Mouse (Mus musculus) G1E-ER4 (cell line): ENCODE data around the gene Psen2. TPM values are rescaled to one million over a fixed set of nuclear protein-coding genes. Genes with fewer than 3 reads are reported as not detected.

Experiments
- GATA1 ChIP-seq: IDR thresholded peaks from one replicate; pipeline ENCODE4 v1.8.0; 2012; ENCODE audit warnings: low read length, inconsistent platforms
- polyA plus RNA-seq: library from polyadenylated mRNA; stranded (reverse); fragments of >175 nt; gene quantifications from 2 replicates; pipeline ENCODE4 v1.2.3, GENCODE M21; 2012

The Psen2 gene
- polyA plus RNA-seq, 1 experiment: 56.0 TPM

DNA sequence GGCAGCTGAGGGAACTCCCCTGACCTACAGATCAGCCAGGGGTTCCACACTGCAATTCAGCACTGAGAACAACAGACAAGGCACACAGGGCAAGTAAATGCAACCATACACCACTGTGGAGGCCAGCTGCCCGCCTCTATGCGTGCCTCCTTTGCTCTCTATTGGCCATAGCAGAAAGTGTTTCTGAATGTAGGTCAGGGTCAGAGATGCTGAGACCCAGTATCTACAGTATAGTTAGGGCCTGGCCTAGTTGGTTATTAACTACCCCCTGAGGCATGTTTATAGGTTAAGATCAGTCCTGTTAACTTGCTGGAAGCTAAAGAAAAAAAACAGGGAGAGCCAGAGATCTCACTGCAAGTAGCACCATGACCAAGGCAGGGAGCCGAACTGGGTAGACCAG lies 80.5 kb downstream of the Psen2 start:
- no peak for TF ChIP-seq GATA1

DNA sequence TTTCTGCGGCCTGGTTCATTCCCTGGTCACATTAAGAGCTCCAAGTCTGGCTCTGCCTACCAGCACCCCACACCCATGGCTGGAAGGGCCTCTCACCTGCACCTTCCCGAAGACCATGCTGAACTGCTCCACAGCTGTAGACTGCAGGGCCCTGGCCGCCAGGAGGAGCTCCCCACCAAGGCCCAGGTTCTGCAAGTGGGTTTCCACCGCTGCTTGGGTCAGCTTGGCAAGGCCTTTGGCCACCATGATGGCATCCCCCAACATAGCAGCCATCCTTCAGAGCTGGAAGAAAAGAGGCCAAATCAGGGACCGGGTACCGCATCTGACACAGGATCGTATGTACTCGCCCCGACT lies 81.3 kb downstream of the Psen2 start:
- TF ChIP-seq GATA1: no peak

DNA sequence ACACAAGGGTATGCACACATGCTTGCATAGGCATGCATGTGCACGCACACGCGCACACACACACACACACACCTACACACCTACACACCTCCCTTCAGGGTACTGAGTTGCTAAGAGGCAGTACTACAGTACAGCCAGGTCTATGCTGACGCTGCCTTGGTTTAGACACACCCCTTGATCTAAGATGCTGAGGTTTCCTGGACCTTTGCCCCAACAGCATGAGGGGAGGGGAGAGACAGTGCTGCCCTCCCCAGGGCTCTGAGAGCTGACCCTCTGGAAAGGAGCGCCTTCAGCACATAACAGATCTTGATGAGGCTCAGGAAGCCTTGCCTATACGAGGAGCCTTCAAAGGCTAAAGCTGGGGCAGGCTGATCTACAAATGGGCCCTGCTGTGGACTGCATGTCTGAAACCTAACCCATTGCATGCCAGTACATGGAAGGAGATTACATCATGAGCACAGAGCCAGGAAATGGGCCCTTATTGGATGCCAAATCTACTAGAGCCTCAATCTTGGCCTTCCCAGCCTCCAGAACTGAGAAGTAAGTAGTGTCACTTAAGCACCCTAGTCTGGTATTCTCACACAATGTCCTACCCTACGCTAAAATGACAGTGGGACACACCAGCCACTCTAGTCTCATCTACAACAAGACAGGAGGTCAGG lies 81.8 kb downstream of the Psen2 start:
- no peak for TF ChIP-seq GATA1

DNA sequence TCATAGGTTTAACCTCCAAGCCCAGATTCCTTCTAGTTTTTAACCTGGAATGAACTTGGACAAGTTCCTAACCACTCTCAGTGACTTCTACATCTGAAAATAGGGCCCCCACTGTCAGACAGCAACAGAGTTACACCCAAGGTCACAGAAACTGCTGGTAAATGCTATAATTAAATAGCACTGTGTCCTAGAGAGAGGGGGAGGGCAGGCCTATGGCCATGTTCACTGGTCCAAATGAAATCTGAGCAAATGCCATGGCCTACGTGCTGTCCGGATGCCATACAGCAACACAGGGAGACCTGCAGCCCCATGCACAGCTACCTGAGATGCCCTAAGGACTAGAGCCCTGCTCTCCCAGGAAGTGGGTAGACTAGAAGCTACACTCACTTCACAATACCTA lies 83.4 kb downstream of the Psen2 start:
- TF ChIP-seq GATA1: no peak

DNA sequence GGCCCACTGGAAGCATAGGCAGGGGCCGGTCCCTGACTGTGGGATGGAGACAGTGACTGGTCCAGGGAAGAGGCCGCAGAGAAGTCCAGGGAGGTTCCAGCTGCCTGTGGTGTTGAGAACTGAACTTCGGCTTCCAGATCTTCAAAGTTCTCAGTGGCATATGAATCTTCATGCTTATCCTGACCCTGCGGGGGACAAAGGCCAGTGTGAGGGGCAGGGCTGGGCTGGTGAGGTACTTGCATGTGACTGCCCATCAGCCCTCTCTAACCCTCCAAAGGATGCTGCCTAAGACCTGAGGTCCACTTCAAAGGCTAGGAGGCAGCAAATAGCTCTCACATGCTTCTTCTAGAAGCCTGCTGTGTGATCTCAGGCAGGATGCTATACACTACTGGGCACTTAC lies 84.1 kb downstream of the Psen2 start:
- no peak for TF ChIP-seq GATA1

DNA sequence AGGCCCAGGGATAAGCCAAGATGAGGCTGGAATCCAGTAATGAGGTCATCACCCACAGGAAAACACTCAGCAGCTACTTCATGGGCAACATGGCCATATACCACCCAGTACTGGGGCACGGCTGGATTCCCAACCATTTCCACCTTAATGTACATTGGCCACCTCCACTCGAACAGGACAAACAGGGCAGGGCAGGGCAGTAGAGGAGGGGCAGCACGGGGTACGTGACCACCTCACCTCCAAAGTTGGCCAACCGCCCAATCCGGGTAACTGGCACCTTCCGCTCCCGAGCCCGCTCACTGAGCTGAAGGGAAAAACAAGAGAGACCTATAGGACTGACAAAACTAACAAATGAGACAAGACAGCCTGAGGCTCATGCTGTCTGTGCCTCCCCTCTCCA lies 84.9 kb downstream of the Psen2 start:
- TF ChIP-seq GATA1: no peak

Other genes with a start within 250 kb of the Psen2 start
- 3.7 and 6.3 TPM in 2 replicates for gene Coq8a, start 63.8 kb downstream of the Psen2 start, polyA plus RNA-seq
- gene Itpkb, start 67.0 kb upstream of the Psen2 start, polyA plus RNA-seq: 19.6 and 21.2 TPM in 2 replicates
- gene Stum, start 220.1 kb upstream of the Psen2 start, polyA plus RNA-seq: not detected in 2 replicates